Mouse (Mus musculus) thymus, postnatal 14 days (tissue): Measurements from ENCODE around the gene Zscan4-ps3.
A peak's percentile ranks its signal among the peaks of the same experiment; 100 is the strongest.
"Not testable (repeated sequence)": the region's sequence is repeated elsewhere in the genome, so short reads cannot be mapped to it uniquely, and the experiment has no call there.

Experiments used
- DNase-seq: peaks from one replicate; pipeline ENCODE4 v3.0.0; 2021

Zscan4-ps3 gene

DNA sequence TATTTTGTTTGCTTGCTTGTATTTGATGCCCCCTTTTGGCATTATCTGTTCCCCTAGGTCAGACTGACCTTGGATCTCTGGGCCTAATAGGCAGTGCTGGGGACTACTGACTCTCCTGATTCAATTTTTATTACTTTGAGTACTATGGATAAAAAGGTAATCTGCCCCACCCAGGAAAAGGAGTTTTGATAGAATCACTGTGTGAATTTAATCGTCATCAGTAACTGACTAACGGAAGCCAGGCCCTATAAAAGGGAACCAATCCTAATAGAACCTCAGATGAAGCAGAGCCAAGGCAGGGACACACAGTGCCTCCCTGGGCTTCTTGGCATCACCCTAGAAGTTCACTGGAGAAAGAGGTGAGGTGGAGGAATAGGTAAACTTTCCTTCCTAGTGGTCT lies at the start of gene Zscan4-ps3:
Gene Zscan4-ps3, plus strand, starts transcription at position 301 of the 400 bp plus-strand sequence.
- not testable (repeated sequence) for DNase-seq

DNA sequence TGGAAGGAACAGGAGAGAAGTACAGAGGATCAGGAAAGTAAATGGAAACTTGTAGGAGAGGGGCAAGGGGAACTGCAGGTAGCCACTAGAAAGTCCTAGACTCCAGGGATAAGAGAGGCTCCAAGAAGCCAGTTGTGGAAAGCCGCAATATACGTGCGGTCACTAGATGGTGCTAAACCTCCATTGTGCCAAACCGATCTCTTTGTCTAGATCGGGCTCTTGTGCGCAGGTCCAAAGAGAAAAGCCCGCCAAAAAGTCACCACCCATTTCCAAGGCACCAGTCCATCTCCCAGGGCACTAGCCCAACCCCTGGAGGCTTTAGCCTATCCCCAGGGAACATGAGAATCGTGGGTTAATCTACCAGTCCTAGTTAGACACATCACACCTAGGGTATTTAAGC lies 8.0 kb downstream of the Zscan4-ps3 start:
- DNase-seq, result peak; percentile 2
